9 mouse cellular contexts compared by ENCODE assay signal in genomic region chr2:61344556-61345131, GRCm38 (mm10).
DNase-seq lines count a peak whose midpoint lies in the region; ATAC-seq and TF ChIP-seq lines count a peak whose summit lies in the region.
"Had no signal": no experiment of that assay in that cellular context is flagged by ENCODE, and none has a peak within 500 bp of the region (broad histone marks: within the 10 kb centered on the region; RNA-seq: fewer than 3 reads in every experiment).

No protein-coding gene starts in this region.

- H3K36me3 ChIP-seq in thymus, adult 2 months (ENCODE audit: control insufficient read depth, insufficient read depth, low read length) = no peaks in the 10 kb centered on the region
- no peaks in the 10 kb centered on the region for H3K36me3 ChIP-seq in kidney, embryonic 15.5 days
- H3K36me3 ChIP-seq in hindbrain, postnatal 0 days (ENCODE audit: insufficient read depth, low read length) = no peaks in the 10 kb centered on the region

- H3K27me3 ChIP-seq in thymus, adult 2 months (ENCODE audit: control insufficient read depth, insufficient read depth, low read length) = no peaks in the 10 kb centered on the region
- H3K27me3 ChIP-seq in kidney, embryonic 15.5 days = no peaks in the 10 kb centered on the region
- H3K27me3 ChIP-seq in hindbrain, postnatal 0 days (ENCODE audit: insufficient read depth, low read length) = no peaks in the 10 kb centered on the region

- peaks cover 4% of the 10 kb centered on the region; the same call in 1 of the 2 replicates for H3K4me1 ChIP-seq in thymus, adult 2 months (replicated peaks; ENCODE audit: control insufficient read depth, insufficient read depth, low read length)
- H3K4me1 ChIP-seq in kidney, embryonic 15.5 days = peaks cover 13% of the 10 kb centered on the region
- no peaks in the 10 kb centered on the region for H3K4me1 ChIP-seq in hindbrain, postnatal 0 days (ENCODE audit: insufficient read depth, low read length)

- WGBS in thymus, adult 2 months = 72% methylated on average over 16 of the region's 16 CpGs
- 72% methylated on average over 16 of the region's 16 CpGs for WGBS in kidney, embryonic 15.5 days
- WGBS in hindbrain, postnatal 0 days = 84% methylated on average over 16 of the region's 16 CpGs

- H3K4me2 ChIP-seq in kidney, embryonic 15.5 days = peak overlapping the region; percentile 24; the same call in 1 of the 2 replicates
- no peak overlapping the region for H3K4me2 ChIP-seq in hindbrain, postnatal 0 days (ENCODE audit: low read depth, low read length)
- H3K4me2 ChIP-seq: hindbrain, embryonic 14.5 days had no signal

- no peak for TF ChIP-seq CTCF in thymus, adult 2 months (IDR thresholded peaks at IDR 0.05; ENCODE audit: borderline replicate concordance, control insufficient read depth, extremely low read depth, insufficient read depth, low read length, poor library complexity)
- no peak for TF ChIP-seq CTCF in hindbrain, postnatal 0 days (IDR thresholded peaks at IDR 0.05; ENCODE audit: low read depth)

- H3K4me3 ChIP-seq in thymus, adult 2 months (ENCODE audit: control insufficient read depth, insufficient read depth, low read length) = no peak overlapping the region
- H3K4me3 ChIP-seq in kidney, embryonic 15.5 days (replicated peaks) = no peak overlapping the region
- H3K4me3 ChIP-seq in hindbrain, postnatal 0 days (ENCODE audit: low read length) = no peak overlapping the region

- no peak overlapping the region for H3K9ac ChIP-seq in kidney, embryonic 15.5 days
- H3K9ac ChIP-seq in hindbrain, postnatal 0 days (replicated peaks; ENCODE audit: low read length) = no peak overlapping the region
- H3K9ac ChIP-seq: hindbrain, embryonic 14.5 days had no signal

- no peak overlapping the region for H3K27ac ChIP-seq in thymus, adult 2 months (ENCODE audit: control insufficient read depth, insufficient read depth, low read length)
- no peak overlapping the region; the same call in 1 of the 2 replicates for H3K27ac ChIP-seq in kidney, embryonic 15.5 days
- no peak overlapping the region for H3K27ac ChIP-seq in hindbrain, postnatal 0 days
- H3K27ac ChIP-seq: hindbrain, embryonic 14.5 days; macrophage had no signal

- DNase-seq in thymus, adult 2 months = peak; percentile 3
- DNase-seq in thymus, postnatal 10 days (ENCODE audit: low spot score in 2 of 2) = no peak
- peak; percentile 27 to 76 for DNase-seq in left cerebral cortex, postnatal 14 days (ENCODE audit: low spot score in 2 of 2)
- no peak for DNase-seq in hindbrain, postnatal 0 days (ENCODE audit: low spot score)
- DNase-seq in cerebellum, adult 9-10 months = no peak

- no peak for TF ChIP-seq POLR2A in thymus, adult 2 months (IDR thresholded peaks at IDR 0.05; ENCODE audit: control insufficient read depth, extremely low read depth, insufficient read depth, low read length, poor library complexity)

- no peaks in the 10 kb centered on the region for H3K9me3 ChIP-seq in kidney, embryonic 15.5 days (replicated peaks)
- no peaks in the 10 kb centered on the region for H3K9me3 ChIP-seq in hindbrain, postnatal 0 days (ENCODE audit: low read length)

- intact Hi-C loops in left cerebral cortex, postnatal 14 days (cut with DNase I) = no loop called here

- no peak for ATAC-seq in kidney, embryonic 15.5 days (replicated peaks; ENCODE audit: low FRiP score)
- ATAC-seq in hindbrain, postnatal 0 days = no peak
- no peak for ATAC-seq in inflammation-experienced regulatory T-cells, adult 6 months

Comparison
In these comparisons a context has a peak if more than half of its experiments do, and no peak if none do; other contexts are left out.
1. DNase-seq: peak in thymus, adult 2 months (single experiment) and left cerebral cortex, postnatal 14 days (2 of 2); none in thymus, postnatal 10 days (0 of 2), hindbrain, postnatal 0 days (single experiment) and cerebellum, adult 9-10 months (single experiment).